Mouse (Mus musculus) liver, embryonic 14.5 days (tissue): Measurements from ENCODE around the gene Zdhhc7. TPM values are rescaled to one million over a fixed set of nuclear protein-coding genes. Genes with fewer than 3 reads are reported as not detected.

ENCODE experiments used
- ATAC-seq: fragments of 200-750 bp; cut with Nextera tagmentation; 2 replicates; pipeline ENCODE4 v1.8.0; 2017; ENCODE audit warnings: moderate number of reproducible peaks, mild to moderate bottlenecking, moderate library complexity; ENCODE audit not compliant: insufficient read depth
- DNase-seq, 3 experiments: peaks; one replicate each; pipeline ENCODE4 v3.0.0-alpha.2; 2012 to 2013; ENCODE audit warnings: low read depth in 3 of 3, low spot score in 3 of 3
- H3K27ac ChIP-seq: fragments of 300-500 bp; sonication (generic); 2 replicates; pipeline ENCODE4 v1.5.1; 2014; ENCODE audit warnings: moderate library complexity, mild to moderate bottlenecking, control low read depth, inconsistent platforms
- H3K27me3 ChIP-seq: fragments of 300-500 bp; sonication (generic); 2 replicates; pipeline ENCODE4 v1.6.1; 2014; ENCODE audit warnings: mild to moderate bottlenecking, low read length, moderate library complexity; ENCODE audit not compliant: control insufficient read depth, insufficient read depth
- H3K36me3 ChIP-seq: fragments of 300-500 bp; sonication (generic); replicated peaks from 2 replicates; pipeline ENCODE4 v1.6.1; 2014; ENCODE audit warnings: low read depth; ENCODE audit not compliant: control insufficient read depth, insufficient read depth
- H3K4me1 ChIP-seq, 2 experiments: fragments of 200-500 bp in 1 of 2; fragments of 300-500 bp in 1 of 2; sonication (generic) in 1 of 2; replicated peaks; 2 replicates each; pipeline ENCODE4 v1.6.1; 2012 to 2014; ENCODE audit warnings: antibody characterized with exemption in 1 of 2, inconsistent platforms in 1 of 2, low read length in 1 of 2; ENCODE audit not compliant: control insufficient read depth in 2 of 2, insufficient read depth in 2 of 2
- H3K4me2 ChIP-seq: fragments of 300-500 bp; sonication (generic); 2 replicates; pipeline ENCODE4 v1.6.1; 2014; ENCODE audit warnings: low read depth, mild to moderate bottlenecking, control low read depth, moderate library complexity
- H3K4me3 ChIP-seq, 2 experiments: fragments of 200-500 bp in 1 of 2; fragments of 300-500 bp in 1 of 2; sonication (generic) in 1 of 2; 2 replicates each; pipeline ENCODE4 v1.5.1; 2012 to 2014; ENCODE audit warnings: low read depth in 2 of 2, low read length in 2 of 2, mild to moderate bottlenecking in 2 of 2, control low read depth in 1 of 2, inconsistent platforms in 1 of 2, moderate library complexity in 1 of 2; ENCODE audit not compliant: insufficient read depth in 1 of 2
- H3K9ac ChIP-seq: fragments of 300-500 bp; sonication (generic); replicated peaks from 2 replicates; pipeline ENCODE4 v1.6.1; 2014; ENCODE audit warnings: mild to moderate bottlenecking, control low read depth, moderate library complexity
- H3K9me3 ChIP-seq: fragments of 300-500 bp; sonication (generic); 2 replicates; pipeline ENCODE4 v1.6.1; 2016; ENCODE audit warnings: low read length, mixed read lengths; ENCODE audit not compliant: control insufficient read depth
- CTCF ChIP-seq: IDR thresholded peaks from 2 replicates; pipeline ENCODE4 v1.5.1; 2016; ENCODE audit warnings: antibody characterized with exemption, low read depth, control low read depth
- EP300 ChIP-seq: IDR thresholded peaks from 2 replicates; pipeline ENCODE4 v1.6.1; 2016; ENCODE audit warnings: antibody characterized with exemption, low read depth
- WGBS: fragments of 180-500 bp; shearing (Covaris S2); extraction: QIAGEN DNeasy Blood & Tissue Kit; methylation state at CpG from one replicate; pipeline ENCODE4 v1.1.7; 2014; ENCODE audit not compliant: insufficient replicate concordance; 5-methylcytosine and 5-hydroxymethylcytosine counted together
- polyA plus RNA-seq, 2 experiments: library from polyadenylated mRNA; depleted of rRNA in 1 of 2; stranded (reverse) in 1 of 2; unstranded in 1 of 2; fragments of >200 nt; fragmentation: Nextera tagmentation in 1 of 2; extraction: Ambion mirVana in 1 of 2; gene quantifications; 2 replicates each; pipeline versions ENCODE4 v1.2.1 to v1.2.3; 2012 to 2014

Zdhhc7 gene
- polyA plus RNA-seq, 2 experiments: 9.2 to 12.2 TPM

DNA sequence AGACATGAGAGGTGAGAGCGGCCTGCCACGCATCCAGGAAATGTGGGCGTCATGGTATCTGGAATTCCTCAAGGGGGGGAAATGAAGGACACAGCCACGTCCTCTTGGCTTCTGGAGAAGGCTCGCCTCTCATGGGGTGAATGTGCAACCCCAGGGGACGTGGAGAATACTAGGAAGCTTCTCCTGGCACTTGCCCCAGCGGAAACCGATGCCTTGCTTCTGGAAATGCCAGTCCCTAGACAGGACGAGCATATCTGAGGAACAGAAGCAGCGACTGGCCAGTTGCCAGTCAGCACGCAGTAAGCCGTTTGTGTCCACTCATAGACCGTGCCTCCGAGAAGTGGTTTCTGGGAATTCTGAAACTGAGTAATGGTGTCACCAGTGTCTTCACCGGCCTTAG lies 64.1 kb downstream of the Zdhhc7 start:
- Histone ChIP-seq H3K27ac (no peak overlapping the region), H3K36me3 (no peaks in the 10 kb centered on the region), H3K27me3 (no peaks in the 10 kb centered on the region), H3K9me3 (no peaks in the 10 kb centered on the region), H3K4me1 (peaks cover 0 to 5% of the 10 kb centered on the region in 2 experiments; a peak in 1 of 4 replicates), H3K4me2 (no peak overlapping the region), H3K9ac (no peak overlapping the region), H3K4me3 (no peak overlapping the region)
- ATAC-seq: no peak
- TF ChIP-seq EP300: no peak
- TF ChIP-seq CTCF: no peak
- WGBS: 66% methylated on average over 15 of the region's 15 CpGs
- DNase-seq: no peak

DNA sequence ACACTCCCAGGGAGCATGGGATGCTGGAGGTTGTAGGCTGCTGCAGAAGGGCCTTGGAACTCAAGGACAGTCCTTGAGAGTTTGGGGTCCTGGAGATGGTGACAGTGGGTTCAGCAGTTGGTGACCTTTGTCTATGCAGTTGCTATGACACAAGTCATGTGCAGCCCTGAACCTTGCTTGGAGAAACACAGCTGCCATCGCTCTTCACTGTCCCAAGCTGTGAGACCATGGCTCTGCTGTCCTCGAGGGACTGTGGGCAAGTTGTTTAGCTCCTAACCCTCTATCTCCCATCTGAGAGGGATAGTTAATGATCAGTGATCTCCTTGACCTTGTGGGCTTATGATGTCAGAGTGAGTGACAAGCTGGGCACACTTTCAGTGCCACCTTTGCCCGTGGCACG lies 64.7 kb downstream of the Zdhhc7 start:
- ATAC-seq (no peak), DNase-seq (no peak)
- 63% methylated on average over 4 of the region's 4 CpGs for WGBS
- H3K36me3 ChIP-seq: no peaks in the 10 kb centered on the region
- no peaks in the 10 kb centered on the region for H3K9me3 ChIP-seq
- H3K4me1 ChIP-seq: peaks cover 0 to 5% of the 10 kb centered on the region in 2 experiments; a peak in 1 of 4 replicates
- TF ChIP-seq EP300: no peak
- TF ChIP-seq CTCF: no peak
- H3K27me3 ChIP-seq: no peaks in the 10 kb centered on the region
- H3K27ac ChIP-seq: no peak overlapping the region
- H3K4me3 ChIP-seq: no peak overlapping the region
- no peak overlapping the region for H3K4me2 ChIP-seq
- H3K9ac ChIP-seq: no peak overlapping the region

DNA sequence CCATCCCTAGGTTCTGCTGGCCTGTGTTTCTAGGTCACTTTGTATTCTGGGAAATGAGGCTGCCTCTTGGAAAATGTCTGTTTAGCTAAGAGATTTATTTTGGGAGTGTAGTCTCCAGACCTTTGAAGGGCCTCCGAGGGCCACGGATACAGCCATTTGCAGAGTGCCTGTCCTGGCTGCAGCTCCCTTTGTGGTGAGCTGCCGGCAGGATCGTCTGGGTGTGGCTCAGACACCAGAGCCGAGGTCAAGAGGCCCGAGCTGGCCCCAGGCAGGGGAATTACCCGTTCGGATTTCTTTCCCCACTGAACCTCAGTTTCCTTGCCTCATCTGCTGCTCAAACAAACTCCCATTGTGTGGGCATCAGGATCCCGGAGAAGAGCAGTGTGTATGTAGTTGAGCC lies 65.2 kb downstream of the Zdhhc7 start:
- H3K36me3 ChIP-seq: no peaks in the 10 kb centered on the region
- no peak overlapping the region for H3K9ac ChIP-seq
- no peaks in the 10 kb centered on the region for H3K9me3 ChIP-seq
- no peak for DNase-seq
- ATAC-seq: no peak
- no peak overlapping the region for H3K4me2 ChIP-seq
- TF ChIP-seq EP300: no peak
- TF ChIP-seq CTCF: no peak
- no peaks in the 10 kb centered on the region for H3K27me3 ChIP-seq
- H3K27ac ChIP-seq: no peak overlapping the region
- 35% methylated on average over 9 of the region's 9 CpGs for WGBS
- H3K4me1 ChIP-seq: peaks cover 0 to 5% of the 10 kb centered on the region in 2 experiments; a peak in 1 of 4 replicates
- no peak overlapping the region for H3K4me3 ChIP-seq

DNA sequence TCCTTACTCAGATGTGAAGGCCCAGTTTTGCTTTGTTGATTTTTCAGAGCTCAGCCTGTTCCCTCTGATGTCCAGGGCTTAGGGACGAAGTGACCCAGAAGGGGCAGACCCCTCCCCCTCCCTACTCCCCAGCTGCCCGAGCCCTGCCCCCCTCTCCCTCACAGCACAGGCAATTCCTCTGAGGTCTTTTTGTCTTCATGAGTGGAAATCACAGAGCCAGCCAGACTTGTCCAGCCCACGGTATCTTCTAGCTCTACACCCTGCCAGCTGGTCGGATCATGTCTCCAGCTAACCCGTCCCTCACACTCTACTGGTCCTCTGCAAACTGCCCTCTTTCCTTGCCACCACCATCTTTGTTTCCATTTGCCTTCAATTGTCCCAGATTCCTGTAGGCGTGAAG lies 66.8 kb downstream of the Zdhhc7 start:
- TF ChIP-seq EP300: no peak
- Histone ChIP-seq H3K9ac (no peak overlapping the region), H3K27me3 (no peaks in the 10 kb centered on the region), H3K36me3 (no peaks in the 10 kb centered on the region), H3K4me3 (no peak overlapping the region), H3K4me2 (no peak overlapping the region), H3K4me1 (0 out of 4 replicates have a peak, but pooled peaks cover 0 to 2% of the 10 kb centered on the region in 2 experiments), H3K27ac (no peak overlapping the region), H3K9me3 (no peaks in the 10 kb centered on the region)
- ATAC-seq (no peak), DNase-seq (no peak)
- WGBS: 54% methylated on average over 6 of the region's 6 CpGs

DNA sequence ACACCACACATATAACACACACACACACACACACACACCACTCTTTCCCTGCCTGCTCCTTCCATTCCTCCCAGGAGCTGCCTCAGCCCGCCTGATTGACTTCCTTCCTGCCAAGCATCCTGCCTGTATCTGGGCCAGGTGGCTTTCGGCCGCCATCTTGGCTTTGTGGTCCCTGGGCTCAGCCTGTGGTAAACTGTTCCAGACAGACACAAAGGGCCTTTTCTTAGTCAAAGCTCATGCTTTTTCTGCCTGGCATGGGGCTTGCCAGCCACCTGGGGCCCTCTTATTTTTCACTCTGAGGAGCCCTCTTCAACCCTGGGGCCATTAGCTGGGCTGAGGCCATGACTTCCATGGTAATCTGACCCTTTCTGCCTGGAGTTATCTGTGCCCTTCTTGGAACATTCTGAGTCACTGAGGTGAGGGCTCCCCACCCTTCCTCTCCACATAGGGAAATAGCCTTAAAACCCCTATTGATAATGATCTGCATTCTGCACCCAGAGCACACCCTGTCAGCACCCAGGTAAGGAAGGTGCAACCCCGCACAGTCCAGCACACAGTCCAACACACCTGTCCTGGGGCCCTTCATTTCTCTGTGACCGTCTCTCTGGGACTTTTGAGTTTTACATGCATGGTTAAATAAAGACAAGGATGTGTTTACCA lies 68.6 kb downstream of the Zdhhc7 start:
- 65% methylated on average over 5 of the region's 5 CpGs for WGBS
- Histone ChIP-seq H3K4me1 (0 out of 4 replicates have a peak, but pooled peaks cover 0 to 2% of the 10 kb centered on the region in 2 experiments), H3K4me2 (no peak overlapping the region), H3K27ac (no peak overlapping the region), H3K9ac (no peak overlapping the region), H3K36me3 (no peaks in the 10 kb centered on the region), H3K27me3 (no peaks in the 10 kb centered on the region), H3K9me3 (no peaks in the 10 kb centered on the region), H3K4me3 (no peak overlapping the region)
- ATAC-seq (no peak), DNase-seq (no peak)
- TF ChIP-seq EP300 (no peak), CTCF (no peak)

Other genes starting within 250 kb of the Zdhhc7 start
- gene Klhl36, start 239.2 kb downstream of the Zdhhc7 start, polyA plus RNA-seq (2012; rRNA removed): 2.5 TPM in 2 replicates
- 2.7 and 3.3 TPM in 2 replicates for gene Klhl36, start 239.2 kb downstream of the Zdhhc7 start, polyA plus RNA-seq (2014; fragmentation: Nextera tagmentation; extraction: Ambion mirVana)
- gene Usp10, start 191.1 kb downstream of the Zdhhc7 start, polyA plus RNA-seq (2012; rRNA removed): 23.8 and 47.0 TPM in 2 replicates
- gene Usp10, start 191.1 kb downstream of the Zdhhc7 start, polyA plus RNA-seq (2014; fragmentation: Nextera tagmentation; extraction: Ambion mirVana): 59.0 and 60.8 TPM in 2 replicates
- 8.5 and 9.7 TPM in 2 replicates for gene Gm20388, start 190.6 kb downstream of the Zdhhc7 start, polyA plus RNA-seq (2012; rRNA removed)
- gene Gm20388, start 190.6 kb downstream of the Zdhhc7 start, polyA plus RNA-seq (2014; fragmentation: Nextera tagmentation; extraction: Ambion mirVana): not detected in 2 replicates
- gene Crispld2, start 109.0 kb downstream of the Zdhhc7 start, polyA plus RNA-seq (2012; rRNA removed): 0.25 and 0.47 TPM in 2 replicates
- gene Crispld2, start 109.0 kb downstream of the Zdhhc7 start, polyA plus RNA-seq (2014; fragmentation: Nextera tagmentation; extraction: Ambion mirVana): 0.27 and 0.30 TPM in 2 replicates
- gene 6430548M08Rik, start 12.7 kb upstream of the Zdhhc7 start, polyA plus RNA-seq (2012; rRNA removed): 0.73 and 0.83 TPM in 2 replicates
- 1.00 and 2.5 TPM in 2 replicates for gene 6430548M08Rik, start 12.7 kb upstream of the Zdhhc7 start, polyA plus RNA-seq (2014; fragmentation: Nextera tagmentation; extraction: Ambion mirVana)
- gene Fam92b, start 76.0 kb upstream of the Zdhhc7 start, polyA plus RNA-seq (2012; rRNA removed): not detected in 2 replicates
- gene Fam92b, start 76.0 kb upstream of the Zdhhc7 start, polyA plus RNA-seq (2014; fragmentation: Nextera tagmentation; extraction: Ambion mirVana): not detected in 2 replicates
- 14.9 and 16.0 TPM in 2 replicates for gene Gse1, start 127.0 kb upstream of the Zdhhc7 start, polyA plus RNA-seq (2012; rRNA removed)
- 11.4 and 13.9 TPM in 2 replicates for gene Gse1, start 127.0 kb upstream of the Zdhhc7 start, polyA plus RNA-seq (2014; fragmentation: Nextera tagmentation; extraction: Ambion mirVana)